Mouse (Mus musculus): ENCODE measurements around the gene Adcy10. TPM values are rescaled to one million over a fixed set of nuclear protein-coding genes. Genes with fewer than 3 reads are reported as not detected.
A peak's percentile ranks its signal among the peaks of the same experiment; 100 is the strongest.

The Adcy10 gene
- polyA plus RNA-seq, 1 experiment from 2014 or later, result not detected

GRCm38 (mm10) chr1:165585389-165586104 lies 100.6 kb downstream of the Adcy10 start:
- Histone ChIP-seq H3K9ac (ENCODE audit: low read depth, low read length) (no peak overlapping the region), H3K27ac (ENCODE audit: low read depth, low read length) (peak overlapping the region; percentile 73), H3K4me3 (ENCODE audit: low read depth, low read length) (no peak overlapping the region), H3K36me3 (ENCODE audit: control insufficient read depth, insufficient read depth, low read length) (no peaks in the 10 kb centered on the region), H3K4me2 (peak overlapping the region; percentile 22; the same call in 1 of the 2 replicates), H3K9me3 (replicated peaks; ENCODE audit: control insufficient read depth, low read length) (no peaks in the 10 kb centered on the region), H3K27me3 (ENCODE audit: control insufficient read depth, insufficient read depth, low read length) (no peaks in the 10 kb centered on the region), H3K4me1 (ENCODE audit: control insufficient read depth, insufficient read depth, low read length) (peaks cover 22% of the 10 kb centered on the region)
- no peak for ATAC-seq (replicated peaks; ENCODE audit: insufficient number of reproducible peaks, low FRiP score, low TSS enrichment)
- 51% methylated on average over 14 of the region's 14 CpGs for WGBS (ENCODE audit: insufficient replicate concordance)

- Histone ChIP-seq H3K4me2 (no peak overlapping the region), H3K4me3 (ENCODE audit: low read depth, low read length) (no peak overlapping the region), H3K9ac (ENCODE audit: low read depth, low read length) (no peak overlapping the region), H3K4me1 (ENCODE audit: control insufficient read depth, insufficient read depth, low read length) (peaks cover 29% of the 10 kb centered on the region), H3K27me3 (ENCODE audit: control insufficient read depth, insufficient read depth, low read length) (no peaks in the 10 kb centered on the region), H3K9me3 (replicated peaks; ENCODE audit: control insufficient read depth, low read length) (no peaks in the 10 kb centered on the region), H3K36me3 (ENCODE audit: control insufficient read depth, insufficient read depth, low read length) (no peaks in the 10 kb centered on the region), H3K27ac (ENCODE audit: low read depth, low read length) (no peak overlapping the region)
- WGBS (ENCODE audit: insufficient replicate concordance), result 68% methylated on average over 1 of the region's 1 CpGs
- no peak for ATAC-seq (replicated peaks; ENCODE audit: insufficient number of reproducible peaks, low FRiP score, low TSS enrichment)
Observed at GRCm38 (mm10) chr1:165586366-165586765, 101.4 kb downstream of the Adcy10 start.

GRCm38 (mm10) chr1:165587845-165588244 lies 102.9 kb downstream of the Adcy10 start:
- no peak for ATAC-seq (replicated peaks; ENCODE audit: insufficient number of reproducible peaks, low FRiP score, low TSS enrichment)
- H3K27ac ChIP-seq (ENCODE audit: low read depth, low read length), result peak overlapping the region; percentile 42; the same call in 1 of the 2 replicates
- WGBS (ENCODE audit: insufficient replicate concordance), result 29% methylated on average over 8 of the region's 8 CpGs
- no peak overlapping the region for H3K9ac ChIP-seq (ENCODE audit: low read depth, low read length)
- no peaks in the 10 kb centered on the region for H3K27me3 ChIP-seq (ENCODE audit: control insufficient read depth, insufficient read depth, low read length)
- H3K4me3 ChIP-seq (ENCODE audit: low read depth, low read length), result no peak overlapping the region
- no peaks in the 10 kb centered on the region for H3K36me3 ChIP-seq (ENCODE audit: control insufficient read depth, insufficient read depth, low read length)
- no peak overlapping the region for H3K4me2 ChIP-seq
- H3K4me1 ChIP-seq (ENCODE audit: control insufficient read depth, insufficient read depth, low read length), result peaks cover 39% of the 10 kb centered on the region
- H3K9me3 ChIP-seq (replicated peaks; ENCODE audit: control insufficient read depth, low read length), result no peaks in the 10 kb centered on the region

GRCm38 (mm10) chr1:165589280-165590048 lies 104.5 kb downstream of the Adcy10 start:
- Histone ChIP-seq H3K27me3 (ENCODE audit: control insufficient read depth, insufficient read depth, low read length) (no peaks in the 10 kb centered on the region), H3K4me3 (ENCODE audit: low read depth, low read length) (no peak overlapping the region), H3K9me3 (replicated peaks; ENCODE audit: control insufficient read depth, low read length) (no peaks in the 10 kb centered on the region), H3K4me1 (ENCODE audit: control insufficient read depth, insufficient read depth, low read length) (peaks cover 41% of the 10 kb centered on the region), H3K36me3 (ENCODE audit: control insufficient read depth, insufficient read depth, low read length) (no peaks in the 10 kb centered on the region), H3K4me2 (no peak overlapping the region), H3K9ac (ENCODE audit: low read depth, low read length) (no peak overlapping the region), H3K27ac (ENCODE audit: low read depth, low read length) (peak overlapping the region; percentile 73)
- 32% methylated on average over 10 of the region's 10 CpGs for WGBS (ENCODE audit: insufficient replicate concordance)
- ATAC-seq (replicated peaks; ENCODE audit: insufficient number of reproducible peaks, low FRiP score, low TSS enrichment), result peak; percentile 37; the same call in 1 of the 2 replicates

GRCm38 (mm10) chr1:165590760-165591159 lies 105.8 kb downstream of the Adcy10 start:
- Histone ChIP-seq H3K27ac (ENCODE audit: low read depth, low read length) (peak overlapping the region; percentile 37; the same call in 1 of the 2 replicates), H3K9me3 (replicated peaks; ENCODE audit: control insufficient read depth, low read length) (no peaks in the 10 kb centered on the region), H3K4me2 (no peak overlapping the region), H3K4me1 (ENCODE audit: control insufficient read depth, insufficient read depth, low read length) (peaks cover 41% of the 10 kb centered on the region), H3K4me3 (ENCODE audit: low read depth, low read length) (no peak overlapping the region), H3K27me3 (ENCODE audit: control insufficient read depth, insufficient read depth, low read length) (no peaks in the 10 kb centered on the region), H3K36me3 (ENCODE audit: control insufficient read depth, insufficient read depth, low read length) (no peaks in the 10 kb centered on the region; the same call in 1 of the 2 replicates), H3K9ac (ENCODE audit: low read depth, low read length) (no peak overlapping the region)
- ATAC-seq (replicated peaks; ENCODE audit: insufficient number of reproducible peaks, low FRiP score, low TSS enrichment), result no peak
- 46% methylated on average over 8 of the region's 8 CpGs for WGBS (ENCODE audit: insufficient replicate concordance)

- H3K9me3 ChIP-seq (replicated peaks; ENCODE audit: control insufficient read depth, low read length), result no peaks in the 10 kb centered on the region
- 57% methylated on average over 14 of the region's 14 CpGs for WGBS (ENCODE audit: insufficient replicate concordance)
- H3K4me2 ChIP-seq, result no peak overlapping the region
- no peak overlapping the region for H3K27ac ChIP-seq (ENCODE audit: low read depth, low read length)
- no peaks in the 10 kb centered on the region for H3K27me3 ChIP-seq (ENCODE audit: control insufficient read depth, insufficient read depth, low read length)
- H3K4me3 ChIP-seq (ENCODE audit: low read depth, low read length), result no peak overlapping the region
- H3K9ac ChIP-seq (ENCODE audit: low read depth, low read length), result no peak overlapping the region
- H3K36me3 ChIP-seq (ENCODE audit: control insufficient read depth, insufficient read depth, low read length), result no peaks in the 10 kb centered on the region; the same call in 1 of the 2 replicates
- ATAC-seq (replicated peaks; ENCODE audit: insufficient number of reproducible peaks, low FRiP score, low TSS enrichment), result no peak
- H3K4me1 ChIP-seq (ENCODE audit: control insufficient read depth, insufficient read depth, low read length), result peaks cover 41% of the 10 kb centered on the region
Observed at GRCm38 (mm10) chr1:165592295-165593082, 107.5 kb downstream of the Adcy10 start.

GRCm38 (mm10) chr1:165594699-165595421 lies 109.9 kb downstream of the Adcy10 start:
- H3K27ac ChIP-seq (ENCODE audit: low read depth, low read length), result no peak overlapping the region
- no peaks in the 10 kb centered on the region for H3K27me3 ChIP-seq (ENCODE audit: control insufficient read depth, insufficient read depth, low read length)
- H3K9ac ChIP-seq (ENCODE audit: low read depth, low read length), result no peak overlapping the region
- H3K4me2 ChIP-seq, result no peak overlapping the region
- H3K4me1 ChIP-seq (ENCODE audit: control insufficient read depth, insufficient read depth, low read length), result peaks cover 22% of the 10 kb centered on the region
- H3K4me3 ChIP-seq (ENCODE audit: low read depth, low read length), result no peak overlapping the region
- no peaks in the 10 kb centered on the region for H3K9me3 ChIP-seq (replicated peaks; ENCODE audit: control insufficient read depth, low read length)
- no peak for ATAC-seq (replicated peaks; ENCODE audit: insufficient number of reproducible peaks, low FRiP score, low TSS enrichment)
- peaks cover 4% of the 10 kb centered on the region; the same call in 1 of the 2 replicates for H3K36me3 ChIP-seq (ENCODE audit: control insufficient read depth, insufficient read depth, low read length)
- 77% methylated on average over 15 of the region's 15 CpGs for WGBS (ENCODE audit: insufficient replicate concordance)

- no peaks in the 10 kb centered on the region for H3K9me3 ChIP-seq (replicated peaks; ENCODE audit: control insufficient read depth, low read length)
- no peak overlapping the region for H3K4me2 ChIP-seq
- no peak for ATAC-seq (replicated peaks; ENCODE audit: insufficient number of reproducible peaks, low FRiP score, low TSS enrichment)
- H3K9ac ChIP-seq (ENCODE audit: low read depth, low read length), result no peak overlapping the region
- peaks cover 5% of the 10 kb centered on the region for H3K4me1 ChIP-seq (ENCODE audit: control insufficient read depth, insufficient read depth, low read length)
- 81% methylated on average over 10 of the region's 10 CpGs for WGBS (ENCODE audit: insufficient replicate concordance)
- no peak overlapping the region for H3K27ac ChIP-seq (ENCODE audit: low read depth, low read length)
- no peaks in the 10 kb centered on the region for H3K27me3 ChIP-seq (ENCODE audit: control insufficient read depth, insufficient read depth, low read length)
- H3K4me3 ChIP-seq (ENCODE audit: low read depth, low read length), result no peak overlapping the region
- peaks cover 17% of the 10 kb centered on the region for H3K36me3 ChIP-seq (ENCODE audit: control insufficient read depth, insufficient read depth, low read length)
Observed at GRCm38 (mm10) chr1:165601775-165602280, 116.8 kb downstream of the Adcy10 start.
